Mouse (Mus musculus): ENCODE measurements at regions not wholly inside any gene's neighbourhood (a gene's known extent, or its start where the extent isn't known, plus 50 kb on each side); places are given as distances from the start of the nearest gene placed in this dataset.

DNA sequence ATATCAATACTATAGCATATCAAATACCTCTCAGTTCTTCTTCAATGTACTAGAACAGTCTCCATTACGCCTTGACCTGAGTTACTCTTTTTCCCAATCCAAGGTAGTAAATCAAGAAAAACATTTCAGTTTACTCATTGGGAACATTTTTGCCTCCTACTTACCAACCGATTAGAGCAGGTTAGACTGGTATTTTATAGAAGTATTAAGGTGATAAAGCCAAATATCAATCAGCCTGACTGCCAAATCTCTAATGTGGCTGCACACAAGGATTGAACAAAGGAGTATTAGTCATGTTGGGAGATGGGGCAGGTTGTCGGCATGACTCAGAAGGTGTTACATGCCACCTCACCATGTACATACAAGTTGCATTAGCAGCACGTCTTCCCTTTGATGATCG, 2942.3 kb upstream of the Gm7489 start:
- TF ChIP-seq POLR2A (IDR thresholded peaks at IDR 0.05; ENCODE audit: low read depth, low read length) (no peak), CTCF (IDR thresholded peaks at IDR 0.05; ENCODE audit: borderline replicate concordance, insufficient read depth, low read length) (no peak)

All from embryonic fibroblast, embryonic 13.5 days (primary cell).